Mouse (Mus musculus): ENCODE measurements around the gene Creg1. TPM values are rescaled to one million over a fixed set of nuclear protein-coding genes. Genes with fewer than 3 reads are reported as not detected.

Gene Creg1
- polyA plus RNA-seq, 1 experiment from 2014 or later = 95.7 TPM

GRCm38 (mm10) chr1:165765041-165765440 is 1.5 kb downstream of the Creg1 start:
- WGBS = 81% methylated on average over 11 of the region's 11 CpGs
- Histone ChIP-seq H3K4me1 (ENCODE audit: control insufficient read depth in 2 of 2, insufficient read depth in 2 of 2, low read length in 2 of 2) (peaks cover 5 to 13% of the 10 kb centered on the region in 2 experiments), H3K9me3 (ENCODE audit: control insufficient read depth, low read length) (no peaks in the 10 kb centered on the region), H3K4me2 (ENCODE audit: low read length) (peak overlapping the region; percentile 94), H3K9ac (ENCODE audit: low read length) (no peak overlapping the region), H3K27me3 (ENCODE audit: control insufficient read depth, insufficient read depth, low read length) (no peaks in the 10 kb centered on the region), H3K27ac (replicated peaks in 1 of 2; ENCODE audit: control insufficient read depth in 1 of 2, insufficient read depth in 1 of 2, low read depth in 2 of 2, low read length in 2 of 2) (no peak overlapping the region), H3K36me3 (ENCODE audit: control insufficient read depth, insufficient read depth, low read length) (peaks cover 4% of the 10 kb centered on the region), H3K4me3 (ENCODE audit: control insufficient read depth in 1 of 2, insufficient read depth in 1 of 2, low read depth in 1 of 2, low read length in 2 of 2) (peak overlapping the region in 1 of 2 experiments; percentile 64; a peak in 2 of 4 replicates)
- ATAC-seq (ENCODE audit: insufficient number of reproducible peaks, insufficient read depth, low FRiP score, low read depth) = no peak

DNA sequence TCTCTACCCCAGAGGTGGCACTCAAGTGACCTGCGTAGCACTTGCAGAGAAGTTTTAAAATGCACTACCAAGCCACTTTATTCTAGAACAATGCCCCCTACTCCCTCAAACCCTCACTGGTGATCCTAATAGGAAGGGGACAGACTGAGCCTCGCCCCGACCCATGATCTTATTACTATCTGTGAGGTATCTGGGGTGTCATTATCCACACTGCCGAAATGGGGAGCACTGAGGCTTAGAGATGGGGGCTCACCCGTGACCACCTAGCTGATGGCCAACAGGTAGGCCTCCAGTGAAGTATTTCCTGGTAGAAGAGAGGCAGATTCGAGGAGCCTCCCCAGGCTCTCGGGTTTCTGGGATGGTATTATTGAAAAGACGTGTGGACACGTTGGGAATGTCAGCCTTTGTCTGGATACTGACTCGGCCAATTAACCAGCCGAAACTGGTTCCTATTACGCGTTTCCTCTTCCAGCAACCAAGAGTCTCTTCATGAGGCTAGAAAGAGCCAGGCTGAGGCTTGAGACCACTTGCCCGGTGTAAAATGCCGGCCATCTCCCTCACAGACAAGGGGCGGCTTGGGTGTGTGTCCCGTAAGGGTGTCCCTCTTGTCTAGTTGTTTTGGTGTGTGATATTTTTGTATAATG is 2.2 kb downstream of the Creg1 start:
- ATAC-seq (ENCODE audit: insufficient number of reproducible peaks, insufficient read depth, low FRiP score, low read depth) = no peak

DNA sequence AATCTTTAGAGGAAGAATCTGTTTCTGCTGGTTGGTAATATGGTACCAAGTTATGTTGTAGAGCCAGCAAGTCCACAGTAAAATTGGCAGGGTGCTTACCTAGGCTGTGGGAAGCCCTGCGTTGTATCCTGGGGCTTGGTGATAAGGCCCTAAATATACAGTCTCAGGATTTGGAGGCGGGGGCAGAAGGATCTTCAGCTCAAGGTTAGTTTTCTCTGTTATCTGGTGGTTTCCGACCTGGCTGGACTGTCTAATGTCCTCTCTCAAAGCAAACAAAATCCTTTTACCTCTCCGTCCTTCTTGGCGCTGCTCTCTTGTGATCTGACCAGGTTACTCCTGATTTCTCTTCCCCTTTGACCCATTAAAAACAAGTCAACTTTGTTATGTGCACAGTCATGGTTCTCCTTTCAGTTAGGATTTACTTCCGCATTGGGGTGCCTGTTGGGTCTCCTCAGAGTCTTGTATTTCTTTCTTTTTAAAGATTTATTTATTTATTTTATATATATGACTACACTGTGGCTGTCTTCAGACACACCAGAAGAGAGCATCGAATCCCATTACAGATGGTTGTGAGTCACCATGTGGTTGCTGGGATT is 2.8 kb downstream of the Creg1 start:
- no peak for ATAC-seq (ENCODE audit: insufficient number of reproducible peaks, insufficient read depth, low FRiP score, low read depth)
- H3K9ac ChIP-seq (ENCODE audit: low read length) = no peak overlapping the region
- H3K4me1 ChIP-seq (ENCODE audit: control insufficient read depth in 2 of 2, insufficient read depth in 2 of 2, low read length in 2 of 2) = peaks cover 7 to 13% of the 10 kb centered on the region in 2 experiments
- H3K4me2 ChIP-seq (ENCODE audit: low read length) = no peak overlapping the region
- no peak overlapping the region for H3K27ac ChIP-seq (replicated peaks in 1 of 2; ENCODE audit: control insufficient read depth in 1 of 2, insufficient read depth in 1 of 2, low read depth in 2 of 2, low read length in 2 of 2)
- no peak overlapping the region for H3K4me3 ChIP-seq (ENCODE audit: control insufficient read depth in 1 of 2, insufficient read depth in 1 of 2, low read depth in 1 of 2, low read length in 2 of 2)
- no peaks in the 10 kb centered on the region for H3K9me3 ChIP-seq (ENCODE audit: control insufficient read depth, low read length)
- H3K36me3 ChIP-seq (ENCODE audit: control insufficient read depth, insufficient read depth, low read length) = peaks cover 16% of the 10 kb centered on the region
- H3K27me3 ChIP-seq (ENCODE audit: control insufficient read depth, insufficient read depth, low read length) = no peaks in the 10 kb centered on the region
- 68% methylated on average over 7 of the region's 7 CpGs for WGBS

More for the DNA sequence above, 2.2 kb downstream of the Creg1 start:
- Histone ChIP-seq H3K4me3 (ENCODE audit: control insufficient read depth in 1 of 2, insufficient read depth in 1 of 2, low read depth in 1 of 2, low read length in 2 of 2) (no peak overlapping the region), H3K27ac (replicated peaks in 1 of 2; ENCODE audit: control insufficient read depth in 1 of 2, insufficient read depth in 1 of 2, low read depth in 2 of 2, low read length in 2 of 2) (no peak overlapping the region), H3K4me1 (ENCODE audit: control insufficient read depth in 2 of 2, insufficient read depth in 2 of 2, low read length in 2 of 2) (peaks cover 5 to 13% of the 10 kb centered on the region in 2 experiments), H3K27me3 (ENCODE audit: control insufficient read depth, insufficient read depth, low read length) (no peaks in the 10 kb centered on the region), H3K9me3 (ENCODE audit: control insufficient read depth, low read length) (no peaks in the 10 kb centered on the region), H3K36me3 (ENCODE audit: control insufficient read depth, insufficient read depth, low read length) (peaks cover 11% of the 10 kb centered on the region), H3K9ac (ENCODE audit: low read length) (no peak overlapping the region), H3K4me2 (ENCODE audit: low read length) (no peak overlapping the region)
- 78% methylated on average over 17 of the region's 17 CpGs for WGBS

- Histone ChIP-seq H3K9me3 (ENCODE audit: control insufficient read depth, low read length) (no peaks in the 10 kb centered on the region), H3K36me3 (ENCODE audit: control insufficient read depth, insufficient read depth, low read length) (peaks cover 23% of the 10 kb centered on the region), H3K27me3 (ENCODE audit: control insufficient read depth, insufficient read depth, low read length) (no peaks in the 10 kb centered on the region), H3K4me3 (ENCODE audit: control insufficient read depth in 1 of 2, insufficient read depth in 1 of 2, low read depth in 1 of 2, low read length in 2 of 2) (no peak overlapping the region), H3K4me1 (ENCODE audit: control insufficient read depth in 2 of 2, insufficient read depth in 2 of 2, low read length in 2 of 2) (peaks cover 12 to 16% of the 10 kb centered on the region in 2 experiments), H3K4me2 (ENCODE audit: low read length) (no peak overlapping the region), H3K27ac (replicated peaks in 1 of 2; ENCODE audit: control insufficient read depth in 1 of 2, insufficient read depth in 1 of 2, low read depth in 2 of 2, low read length in 2 of 2) (no peak overlapping the region), H3K9ac (ENCODE audit: low read length) (no peak overlapping the region)
- no peak for ATAC-seq (ENCODE audit: insufficient number of reproducible peaks, insufficient read depth, low FRiP score, low read depth)
- WGBS = 84% methylated on average over 9 of the region's 9 CpGs
These were observed 5.5 kb downstream of the Creg1 start for GRCm38 (mm10) chr1:165768894-165769512.

DNA sequence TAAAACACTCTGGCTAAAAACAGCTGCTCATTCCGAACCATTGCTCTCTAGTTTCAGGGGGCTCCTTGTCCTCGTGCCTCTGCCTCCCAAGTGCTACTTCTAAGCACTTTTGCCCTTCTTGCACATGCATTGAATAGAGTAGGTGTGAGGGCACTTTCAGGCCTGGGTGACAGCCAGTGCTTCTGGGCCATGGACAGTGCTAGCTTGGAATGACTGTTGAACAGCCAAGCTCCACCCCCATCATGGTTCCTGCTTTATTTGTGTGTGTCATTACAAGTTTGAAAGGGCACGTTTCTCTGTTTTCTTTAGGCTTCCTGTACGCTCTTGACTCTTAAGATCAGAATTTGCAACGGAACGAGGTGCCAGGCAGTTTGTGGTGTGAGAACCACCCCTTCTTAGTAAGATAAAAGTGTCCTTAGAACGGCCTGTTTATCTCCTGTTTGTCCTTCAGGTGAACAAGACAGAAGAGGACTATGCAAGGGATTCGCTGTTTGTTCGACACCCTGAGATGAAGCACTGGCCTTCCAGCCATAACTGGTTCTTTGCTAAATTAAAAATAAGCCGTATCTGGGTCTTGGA is 6.7 kb downstream of the Creg1 start:
- H3K27me3 ChIP-seq (ENCODE audit: control insufficient read depth, insufficient read depth, low read length) = no peaks in the 10 kb centered on the region
- no peak overlapping the region for H3K9ac ChIP-seq (ENCODE audit: low read length)
- ATAC-seq (ENCODE audit: insufficient number of reproducible peaks, insufficient read depth, low FRiP score, low read depth) = no peak
- 72% methylated on average over 10 of the region's 10 CpGs for WGBS
- H3K27ac ChIP-seq (replicated peaks in 1 of 2; ENCODE audit: control insufficient read depth in 1 of 2, insufficient read depth in 1 of 2, low read depth in 2 of 2, low read length in 2 of 2) = no peak overlapping the region
- H3K4me1 ChIP-seq (ENCODE audit: control insufficient read depth in 2 of 2, insufficient read depth in 2 of 2, low read length in 2 of 2) = peaks cover 7 to 9% of the 10 kb centered on the region in 2 experiments
- H3K4me2 ChIP-seq (ENCODE audit: low read length) = no peak overlapping the region
- H3K4me3 ChIP-seq (ENCODE audit: control insufficient read depth in 1 of 2, insufficient read depth in 1 of 2, low read depth in 1 of 2, low read length in 2 of 2) = no peak overlapping the region
- peaks cover 33% of the 10 kb centered on the region for H3K36me3 ChIP-seq (ENCODE audit: control insufficient read depth, insufficient read depth, low read length)
- no peaks in the 10 kb centered on the region for H3K9me3 ChIP-seq (ENCODE audit: control insufficient read depth, low read length)

GRCm38 (mm10) chr1:165771491-165771897 is 7.9 kb downstream of the Creg1 start:
- Histone ChIP-seq H3K4me1 (ENCODE audit: control insufficient read depth in 2 of 2, insufficient read depth in 2 of 2, low read length in 2 of 2) (peaks cover 7% of the 10 kb centered on the region in 2 experiments), H3K36me3 (ENCODE audit: control insufficient read depth, insufficient read depth, low read length) (peaks cover 33% of the 10 kb centered on the region), H3K9me3 (ENCODE audit: control insufficient read depth, low read length) (no peaks in the 10 kb centered on the region), H3K4me3 (ENCODE audit: control insufficient read depth in 1 of 2, insufficient read depth in 1 of 2, low read depth in 1 of 2, low read length in 2 of 2) (no peak overlapping the region), H3K4me2 (ENCODE audit: low read length) (peak overlapping the region; percentile 38; the same call in 1 of the 2 replicates), H3K27ac (replicated peaks in 1 of 2; ENCODE audit: control insufficient read depth in 1 of 2, insufficient read depth in 1 of 2, low read depth in 2 of 2, low read length in 2 of 2) (no peak overlapping the region), H3K9ac (ENCODE audit: low read length) (no peak overlapping the region), H3K27me3 (ENCODE audit: control insufficient read depth, insufficient read depth, low read length) (no peaks in the 10 kb centered on the region)
- WGBS = under 1% methylated on average over 12 of the region's 12 CpGs
- peak; percentile 51 for ATAC-seq (ENCODE audit: insufficient number of reproducible peaks, insufficient read depth, low FRiP score, low read depth)

- peaks cover 33% of the 10 kb centered on the region for H3K36me3 ChIP-seq (ENCODE audit: control insufficient read depth, insufficient read depth, low read length)
- H3K4me1 ChIP-seq (ENCODE audit: control insufficient read depth in 2 of 2, insufficient read depth in 2 of 2, low read length in 2 of 2) = peaks cover 7% of the 10 kb centered on the region in 2 experiments
- 42% methylated on average over 9 of the region's 9 CpGs for WGBS
- H3K4me3 ChIP-seq (ENCODE audit: control insufficient read depth in 1 of 2, insufficient read depth in 1 of 2, low read depth in 1 of 2, low read length in 2 of 2) = no peak overlapping the region
- no peak overlapping the region for H3K9ac ChIP-seq (ENCODE audit: low read length)
- H3K9me3 ChIP-seq (ENCODE audit: control insufficient read depth, low read length) = no peaks in the 10 kb centered on the region
- no peak for ATAC-seq (ENCODE audit: insufficient number of reproducible peaks, insufficient read depth, low FRiP score, low read depth)
- peak overlapping the region; percentile 38; the same call in 1 of the 2 replicates for H3K4me2 ChIP-seq (ENCODE audit: low read length)
- no peaks in the 10 kb centered on the region for H3K27me3 ChIP-seq (ENCODE audit: control insufficient read depth, insufficient read depth, low read length)
- no peak overlapping the region for H3K27ac ChIP-seq (replicated peaks in 1 of 2; ENCODE audit: control insufficient read depth in 1 of 2, insufficient read depth in 1 of 2, low read depth in 2 of 2, low read length in 2 of 2)
These were observed 8.5 kb downstream of the Creg1 start for GRCm38 (mm10) chr1:165771998-165772397.
